In genomic region chr7:130693800-130694193, GRCm38 (mm10) we compare ENCODE assay signal across 8 mouse cellular contexts.
DNase-seq lines count a peak whose midpoint lies in the region; ATAC-seq and TF ChIP-seq lines count a peak whose summit lies in the region.
"Had no signal": no experiment of that assay in that cellular context is flagged by ENCODE, and none has a peak within 500 bp of the region (broad histone marks: within the 10 kb centered on the region; RNA-seq: fewer than 3 reads in every experiment).

No protein-coding gene starts in this region.

- H3K27ac ChIP-seq in lung, embryonic 15.5 days = no peak overlapping the region
- H3K27ac ChIP-seq in embryonic facial prominence, embryonic 11.5 days (replicated peaks; ENCODE audit: low read depth, low read length) = peak overlapping the region; percentile 90
- no peak overlapping the region for H3K27ac ChIP-seq in limb, embryonic 11.5 days (replicated peaks; ENCODE audit: low read depth, low read length)
- peak overlapping the region; percentile 92; the same call in 1 of the 2 replicates for H3K27ac ChIP-seq in stomach, embryonic 14.5 days (ENCODE audit: low read length)
- H3K27ac ChIP-seq: macrophage had no signal

- H3K9me3 ChIP-seq in lung, embryonic 15.5 days = no peaks in the 10 kb centered on the region
- H3K9me3 ChIP-seq in embryonic facial prominence, embryonic 11.5 days (replicated peaks; ENCODE audit: control insufficient read depth, low read length) = no peaks in the 10 kb centered on the region
- no peaks in the 10 kb centered on the region for H3K9me3 ChIP-seq in limb, embryonic 11.5 days (ENCODE audit: control insufficient read depth, low read length)
- no peaks in the 10 kb centered on the region for H3K9me3 ChIP-seq in stomach, embryonic 14.5 days (ENCODE audit: control insufficient read depth, low read depth, low read length)

- no peak for DNase-seq in lung, adult 2 months
- DNase-seq in embryonic facial prominence, embryonic 11.5 days (ENCODE audit: low spot score) = peak; percentile 63
- DNase-seq in limb, embryonic 11.5 days (ENCODE audit: low spot score) = peak; percentile 57
- no peak for DNase-seq in urinary bladder, postnatal 14 days (ENCODE audit: low spot score)
- DNase-seq in natural killer cell, adult 2 months (ENCODE audit: low spot score in 2 of 2) = no peak

- WGBS in lung, embryonic 15.5 days = 29% methylated on average over 11 of the region's 11 CpGs
- whole genome bisulfite sequencing in lung, adult 2 months = 72% methylated on average over 11 of the region's 11 CpGs
- WGBS in embryonic facial prominence, embryonic 11.5 days = 23% methylated on average over 11 of the region's 11 CpGs
- 21% methylated on average over 11 of the region's 11 CpGs for whole genome bisulfite sequencing in limb, embryonic 11.5 days
- WGBS in stomach, embryonic 14.5 days = 23% methylated on average over 11 of the region's 11 CpGs

- peak overlapping the region; percentile 88 for H3K4me2 ChIP-seq in lung, embryonic 15.5 days
- peak overlapping the region; percentile 83 for H3K4me2 ChIP-seq in embryonic facial prominence, embryonic 11.5 days (ENCODE audit: low read depth, low read length)
- peak overlapping the region; percentile 87 for H3K4me2 ChIP-seq in limb, embryonic 11.5 days (ENCODE audit: low read depth, severe bottlenecking)
- peak overlapping the region; percentile 70 for H3K4me2 ChIP-seq in stomach, embryonic 14.5 days (replicated peaks; ENCODE audit: low read depth, low read length)

- H3K36me3 ChIP-seq in lung, embryonic 15.5 days = no peaks in the 10 kb centered on the region
- H3K36me3 ChIP-seq in embryonic facial prominence, embryonic 11.5 days (replicated peaks; ENCODE audit: control insufficient read depth, insufficient read depth, low read depth, low read length) = no peaks in the 10 kb centered on the region
- H3K36me3 ChIP-seq in limb, embryonic 11.5 days (ENCODE audit: control insufficient read depth, insufficient read depth, low read length) = no peaks in the 10 kb centered on the region
- H3K36me3 ChIP-seq in stomach, embryonic 14.5 days (ENCODE audit: control insufficient read depth, insufficient read depth, low read length) = no peaks in the 10 kb centered on the region

- H3K4me3 ChIP-seq in lung, embryonic 15.5 days = peak overlapping the region; percentile 54
- no peak overlapping the region for H3K4me3 ChIP-seq in lung, adult 2 months (replicated peaks; ENCODE audit: extremely low read depth, low read depth, low read length)
- peak overlapping the region; percentile 66 for H3K4me3 ChIP-seq in embryonic facial prominence, embryonic 11.5 days (ENCODE audit: low read depth, low read length)
- H3K4me3 ChIP-seq in limb, embryonic 11.5 days (ENCODE audit: low read depth, low read length) = peak overlapping the region; percentile 67
- peak overlapping the region; percentile 56 for H3K4me3 ChIP-seq in stomach, embryonic 14.5 days (ENCODE audit: low read depth, low read length)

- H3K4me1 ChIP-seq in lung, embryonic 15.5 days = peaks cover 56% of the 10 kb centered on the region
- 0 out of 2 replicates have a peak, but pooled peaks cover 7% of the 10 kb centered on the region for H3K4me1 ChIP-seq in lung, adult 2 months (ENCODE audit: control insufficient read depth, insufficient read depth, low read length)
- H3K4me1 ChIP-seq in embryonic facial prominence, embryonic 11.5 days (ENCODE audit: control insufficient read depth, insufficient read depth, low read length) = peaks cover 9% of the 10 kb centered on the region; the same call in 1 of the 2 replicates
- peaks cover 13% of the 10 kb centered on the region for H3K4me1 ChIP-seq in limb, embryonic 11.5 days (ENCODE audit: control insufficient read depth, insufficient read depth, low read length)
- peaks cover 46% of the 10 kb centered on the region for H3K4me1 ChIP-seq in stomach, embryonic 14.5 days (ENCODE audit: control insufficient read depth, insufficient read depth, low read length)

- no peak for ATAC-seq in lung, embryonic 15.5 days (ENCODE audit: borderline replicate concordance, extremely low read depth, low FRiP score, low TSS enrichment)
- no peak; the same call in 1 of the 2 replicates for ATAC-seq in embryonic facial prominence, embryonic 11.5 days (replicated peaks; ENCODE audit: insufficient number of reproducible peaks, low FRiP score, low TSS enrichment, low read depth)
- no peak for ATAC-seq in limb, embryonic 11.5 days (ENCODE audit: insufficient number of reproducible peaks, low FRiP score, low TSS enrichment, low read depth)
- no peak for ATAC-seq in stomach, embryonic 14.5 days (ENCODE audit: insufficient number of reproducible peaks, insufficient read depth, low FRiP score, low read depth)

- no peak for TF ChIP-seq CTCF in lung, adult 2 months (IDR thresholded peaks at IDR 0.05; ENCODE audit: insufficient read depth, low read length)

- H3K9ac ChIP-seq in lung, embryonic 15.5 days = 0 out of 2 replicates have a peak overlapping the region, but pooled peaks have one; percentile 58
- H3K9ac ChIP-seq in embryonic facial prominence, embryonic 11.5 days (replicated peaks; ENCODE audit: low read length) = peak overlapping the region; percentile 88
- peak overlapping the region; percentile 81 for H3K9ac ChIP-seq in limb, embryonic 11.5 days (ENCODE audit: low read length)
- H3K9ac ChIP-seq in stomach, embryonic 14.5 days (replicated peaks; ENCODE audit: low read depth, low read length) = 0 out of 2 replicates have a peak overlapping the region, but pooled peaks have one; percentile 77

- TF ChIP-seq POLR2A in lung, adult 2 months (IDR thresholded peaks at IDR 0.05; ENCODE audit: borderline replicate concordance, extremely low read depth, low read depth, low read length) = no peak

- H3K27me3 ChIP-seq in lung, embryonic 15.5 days = no peaks in the 10 kb centered on the region
- H3K27me3 ChIP-seq in embryonic facial prominence, embryonic 11.5 days (ENCODE audit: control insufficient read depth, insufficient read depth, low read length) = no peaks in the 10 kb centered on the region
- no peaks in the 10 kb centered on the region for H3K27me3 ChIP-seq in limb, embryonic 11.5 days (ENCODE audit: control insufficient read depth, insufficient read depth, low read length)
- no peaks in the 10 kb centered on the region for H3K27me3 ChIP-seq in stomach, embryonic 14.5 days (ENCODE audit: control insufficient read depth, insufficient read depth, low read length)

Comparison
In these comparisons a context has a peak if more than half of its experiments do, and no peak if none do; other contexts are left out.
1. H3K27ac ChIP-seq: peak in embryonic facial prominence, embryonic 11.5 days (single experiment) and stomach, embryonic 14.5 days (single experiment); none in lung, embryonic 15.5 days (single experiment) and limb, embryonic 11.5 days (single experiment).
2. DNase-seq: peak in embryonic facial prominence, embryonic 11.5 days (single experiment) and limb, embryonic 11.5 days (single experiment); none in lung, adult 2 months (single experiment), urinary bladder, postnatal 14 days (single experiment) and natural killer cell, adult 2 months (0 of 2).
3. Peak in every context shown above with its lines, with median percentiles within 50 percentile points of each other: H3K4me2 ChIP-seq and H3K9ac ChIP-seq.